Mouse (Mus musculus) myocyte (in vitro differentiated cells): ENCODE measurements at regions not wholly inside any gene's neighbourhood (a gene's known extent, or its start where the extent isn't known, plus 50 kb on each side); places are given as distances from the start of the nearest gene placed in this dataset.

Source experiments
- H3K27me3 ChIP-seq: one replicate; pipeline ENCODE4 v1.6.1; 2011; ENCODE audit not compliant: control insufficient read depth, insufficient read depth, insufficient read length
- H3K36me3 ChIP-seq: one replicate; pipeline ENCODE4 v1.6.1; 2011; ENCODE audit not compliant: control insufficient read depth, insufficient read depth
- H3K4me2 ChIP-seq: one replicate; pipeline ENCODE4 v1.6.1; 2011; ENCODE audit warnings: low read depth, control low read depth
- H3K4me3 ChIP-seq: one replicate; pipeline ENCODE4 v1.5.1; 2011; ENCODE audit warnings: mild to moderate bottlenecking, control low read depth, moderate library complexity
- H3K79me2 ChIP-seq: one replicate; pipeline ENCODE4 v1.6.1; 2011; ENCODE audit not compliant: control insufficient read depth, insufficient read depth
- H3ac ChIP-seq: one replicate; pipeline ENCODE4 v1.6.1; 2011; ENCODE audit not compliant: control insufficient read depth, insufficient read length
- CEBPB ChIP-seq: IDR thresholded peaks from 2 replicates; pipeline ENCODE4 v1.6.1; 2011; ENCODE audit warnings: mild to moderate bottlenecking, moderate library complexity; ENCODE audit not compliant: poor library complexity, insufficient read depth, severe bottlenecking
- E2F4 ChIP-seq: IDR thresholded peaks from one replicate; pipeline ENCODE4 v1.6.1; 2011; ENCODE audit warnings: mild to moderate bottlenecking, control low read depth, moderate library complexity; ENCODE audit not compliant: insufficient read depth
- MAX ChIP-seq: IDR thresholded peaks from one replicate; pipeline ENCODE4 v1.6.1; 2011; ENCODE audit warnings: low read depth, mild to moderate bottlenecking, control low read depth
- MYOD1 ChIP-seq, 3 experiments: IDR thresholded peaks; one replicate each; pipeline ENCODE4 v1.6.1; 2011; ENCODE audit warnings: control low read depth in 2 of 3, low read depth in 2 of 3, mild to moderate bottlenecking in 2 of 3, moderate library complexity in 1 of 3; ENCODE audit not compliant: insufficient read length in 2 of 3, control insufficient read depth in 1 of 3
- MYOG ChIP-seq, 3 experiments: IDR thresholded peaks; one replicate each; pipeline ENCODE4 v1.6.1; 2011; ENCODE audit warnings: control low read depth in 2 of 3, low read depth in 2 of 3, mild to moderate bottlenecking in 2 of 3; ENCODE audit not compliant: insufficient read length in 2 of 3, control insufficient read depth in 1 of 3, insufficient read depth in 1 of 3
- POLR2A ChIP-seq: IDR thresholded peaks from one replicate; pipeline ENCODE4 v1.6.1; 2011; ENCODE audit warnings: low read depth, mild to moderate bottlenecking, control low read depth, moderate library complexity; ENCODE audit not compliant: insufficient read length
- POLR2AphosphoS2 ChIP-seq: IDR thresholded peaks from one replicate; pipeline ENCODE4 v1.6.1; 2011; ENCODE audit warnings: low read depth, control low read depth; ENCODE audit not compliant: insufficient read length
- REST ChIP-seq: IDR thresholded peaks from one replicate; pipeline ENCODE4 v1.6.1; 2011; ENCODE audit warnings: mild to moderate bottlenecking, control low read depth, moderate library complexity; ENCODE audit not compliant: insufficient read depth, insufficient read length
- SRF ChIP-seq: IDR thresholded peaks from one replicate; pipeline ENCODE4 v1.6.1; 2011; ENCODE audit warnings: low read depth; ENCODE audit not compliant: control insufficient read depth, insufficient read length
- TCF12 ChIP-seq: IDR thresholded peaks from one replicate; pipeline ENCODE4 v1.6.1; 2011; ENCODE audit warnings: mild to moderate bottlenecking, control low read depth; ENCODE audit not compliant: poor library complexity, insufficient read depth, severe bottlenecking
- TCF3 ChIP-seq: IDR thresholded peaks from one replicate; pipeline ENCODE4 v1.6.1; 2011; ENCODE audit warnings: low read depth, control low read depth; ENCODE audit not compliant: insufficient read length
- USF1 ChIP-seq: IDR thresholded peaks from one replicate; pipeline ENCODE4 v1.6.1; 2011; ENCODE audit warnings: low read depth, mild to moderate bottlenecking, control low read depth, moderate library complexity

DNA sequence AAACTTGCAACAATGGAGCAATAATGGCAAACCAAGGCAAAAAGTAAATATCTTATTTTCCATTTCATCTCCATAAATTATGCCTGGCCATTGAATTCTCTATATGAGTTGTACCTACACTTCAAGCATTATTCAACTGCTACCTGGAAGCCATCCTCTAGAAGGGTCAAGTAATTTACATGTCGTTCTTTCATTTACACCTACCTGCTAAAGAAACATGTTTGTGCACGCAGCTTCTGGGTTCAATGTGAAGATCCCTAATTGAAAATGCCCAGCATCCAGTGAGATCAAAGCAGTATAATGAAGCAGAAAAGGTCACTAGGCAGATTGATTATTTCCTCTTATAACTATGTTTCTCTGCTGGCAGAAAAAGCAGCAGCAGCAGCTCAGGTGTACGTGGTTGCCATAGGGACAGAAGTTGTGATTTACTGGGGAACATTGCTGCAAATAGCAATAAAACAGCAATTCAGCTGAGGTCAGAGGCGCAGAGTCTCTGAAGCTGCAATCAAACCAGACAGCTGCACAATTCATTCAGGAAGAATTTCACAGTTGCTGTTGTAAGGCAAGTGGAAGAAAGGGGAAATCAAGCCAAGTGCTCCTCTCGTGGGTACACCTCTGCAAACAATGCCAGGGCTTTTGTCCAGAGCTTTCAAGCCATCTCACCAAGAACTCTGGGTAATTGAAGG is 386.1 kb downstream of the Gm21750 start:
- Histone ChIP-seq H3K79me2 (no peaks in the 10 kb centered on the region), H3ac (no peak overlapping the region), H3K4me3 (no peak overlapping the region), H3K4me2 (no peak overlapping the region), H3K36me3 (no peaks in the 10 kb centered on the region), H3K27me3 (no peaks in the 10 kb centered on the region)
- TF ChIP-seq POLR2A = no peak
- no peak for TF ChIP-seq USF1
- no peak for TF ChIP-seq TCF3
- TF ChIP-seq E2F4 = no peak

DNA sequence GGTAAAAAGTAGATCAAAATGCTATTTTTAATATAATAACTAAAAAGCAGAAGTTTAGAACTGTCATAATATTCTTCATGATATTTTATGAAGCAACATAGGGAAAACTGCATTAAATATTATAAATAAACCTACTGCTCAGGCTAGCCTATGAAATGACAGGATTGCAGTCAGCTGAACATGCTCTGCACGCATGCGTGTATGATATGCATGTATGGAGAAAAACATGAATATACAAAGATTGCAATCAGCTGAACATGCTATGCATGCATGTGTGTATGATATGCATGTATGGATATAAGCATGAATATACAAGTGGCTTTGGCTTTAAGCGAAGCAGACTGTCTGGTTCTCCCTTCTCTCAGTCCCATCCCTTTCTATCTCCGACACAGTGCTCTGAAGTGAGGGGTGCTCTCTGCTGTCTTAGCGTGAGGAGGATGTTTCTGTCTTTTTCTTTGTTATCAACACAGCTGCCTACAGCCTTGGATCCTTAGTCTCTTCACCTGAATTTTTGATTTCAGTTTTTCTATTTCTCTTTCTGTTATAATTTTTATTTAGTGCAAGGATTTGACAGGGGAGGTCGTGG is 386.8 kb downstream of the Gm21750 start:
- Histone ChIP-seq H3K4me3 (no peak overlapping the region), H3K4me2 (no peak overlapping the region), H3K36me3 (no peaks in the 10 kb centered on the region), H3K27me3 (no peaks in the 10 kb centered on the region), H3ac (no peak overlapping the region), H3K79me2 (no peaks in the 10 kb centered on the region)
- no peak for TF ChIP-seq SRF
- TF ChIP-seq POLR2AphosphoS2 = no peak
- TF ChIP-seq MYOG (IDR thresholded peaks at IDR 0.05; ENCODE audit: control insufficient read depth in 1 of 3, insufficient read depth in 1 of 3, insufficient read length in 2 of 3, low read depth in 2 of 3) = no peak
- TF ChIP-seq CEBPB = no peak
- TF ChIP-seq E2F4 = no peak
- no peak for TF ChIP-seq TCF3
- TF ChIP-seq MAX = no peak
- TF ChIP-seq TCF12 = no peak
- no peak for TF ChIP-seq REST
- no peak for TF ChIP-seq MYOD1 (IDR thresholded peaks at IDR 0.05; ENCODE audit: control insufficient read depth in 1 of 3, insufficient read length in 2 of 3, low read depth in 2 of 3)
- no peak for TF ChIP-seq POLR2A
- no peak for TF ChIP-seq USF1

DNA sequence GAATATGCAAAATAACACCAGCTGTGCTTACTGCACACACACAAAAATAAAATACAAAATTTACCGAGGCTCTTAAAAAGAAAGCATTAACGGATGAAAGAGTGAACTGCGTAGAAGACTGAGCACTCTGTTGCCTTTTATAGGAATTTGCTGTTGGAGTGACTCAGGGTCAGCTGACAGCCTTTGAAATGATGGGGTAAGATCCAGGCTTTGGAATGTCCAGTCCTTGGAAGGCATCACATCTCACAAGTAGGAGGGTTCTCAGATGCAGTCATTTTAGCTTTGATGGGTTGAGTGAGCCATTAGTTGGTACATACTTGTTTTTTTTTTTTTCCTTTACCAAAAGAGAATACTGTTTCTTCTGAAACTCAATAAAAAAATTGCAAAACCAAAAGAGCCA is 387.4 kb downstream of the Gm21750 start:
- H3K36me3 ChIP-seq = no peaks in the 10 kb centered on the region

GRCm38 (mm10) chr14:74066051-74066450 is 405.0 kb downstream of the Gm21750 start:
- H3K79me2 ChIP-seq = no peaks in the 10 kb centered on the region
- H3K4me2 ChIP-seq = no peak overlapping the region
- no peak overlapping the region for H3K4me3 ChIP-seq
- TF ChIP-seq MYOD1 (IDR thresholded peaks at IDR 0.05; ENCODE audit: control insufficient read depth in 1 of 3, insufficient read length in 2 of 3, low read depth in 2 of 3) (no peak), CEBPB (no peak), REST (no peak)
- H3K27me3 ChIP-seq = no peaks in the 10 kb centered on the region
- no peak overlapping the region for H3ac ChIP-seq
- H3K36me3 ChIP-seq = no peaks in the 10 kb centered on the region

More for the DNA sequence above, 387.4 kb downstream of the Gm21750 start:
- Histone ChIP-seq H3ac (no peak overlapping the region), H3K4me2 (no peak overlapping the region), H3K27me3 (no peaks in the 10 kb centered on the region), H3K4me3 (no peak overlapping the region), H3K79me2 (no peaks in the 10 kb centered on the region)
- no peak for TF ChIP-seq TCF12
- TF ChIP-seq POLR2AphosphoS2 = no peak
- no peak for TF ChIP-seq MYOD1 (IDR thresholded peaks at IDR 0.05; ENCODE audit: control insufficient read depth in 1 of 3, insufficient read length in 2 of 3, low read depth in 2 of 3)
- no peak for TF ChIP-seq USF1
- no peak for TF ChIP-seq E2F4
- TF ChIP-seq POLR2A = no peak
- TF ChIP-seq TCF3 = no peak
- no peak for TF ChIP-seq REST
- no peak for TF ChIP-seq CEBPB
- TF ChIP-seq SRF = no peak
- TF ChIP-seq MAX = no peak
- TF ChIP-seq MYOG (IDR thresholded peaks at IDR 0.05; ENCODE audit: control insufficient read depth in 1 of 3, insufficient read depth in 1 of 3, insufficient read length in 2 of 3, low read depth in 2 of 3) = no peak

DNA sequence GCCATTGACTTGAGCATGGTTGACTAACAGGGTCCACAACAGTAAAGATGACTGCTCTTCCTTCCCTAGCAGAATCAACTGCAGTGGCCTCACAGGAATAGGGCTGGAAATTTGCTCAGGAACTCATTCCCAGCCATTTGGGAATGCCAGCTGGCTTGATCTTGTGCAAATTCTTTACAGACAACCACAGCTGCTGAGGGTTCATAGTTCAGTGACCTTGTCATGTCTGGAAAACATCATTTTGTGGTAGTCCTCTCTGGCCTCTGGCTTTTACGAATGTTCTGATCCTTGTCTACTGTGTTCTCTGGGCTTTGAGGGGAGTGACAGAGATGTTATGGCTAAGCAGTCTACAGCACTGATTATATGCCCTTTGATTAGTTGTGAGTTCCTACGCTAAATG is 432.0 kb downstream of the Gm21750 start:
- no peaks in the 10 kb centered on the region for H3K79me2 ChIP-seq
- H3K4me2 ChIP-seq = no peak overlapping the region
- no peak for TF ChIP-seq MAX
- no peak for TF ChIP-seq E2F4
- TF ChIP-seq REST = no peak
- no peak for TF ChIP-seq USF1
- no peak for TF ChIP-seq CEBPB
- TF ChIP-seq POLR2A = no peak
- no peak for TF ChIP-seq TCF12
- TF ChIP-seq MYOG (IDR thresholded peaks at IDR 0.05; ENCODE audit: control insufficient read depth in 1 of 3, insufficient read depth in 1 of 3, insufficient read length in 2 of 3, low read depth in 2 of 3) = no peak
- no peak for TF ChIP-seq POLR2AphosphoS2
- no peak for TF ChIP-seq MYOD1 (IDR thresholded peaks at IDR 0.05; ENCODE audit: control insufficient read depth in 1 of 3, insufficient read length in 2 of 3, low read depth in 2 of 3)
- TF ChIP-seq SRF = no peak
- TF ChIP-seq TCF3 = no peak
- H3K36me3 ChIP-seq = no peaks in the 10 kb centered on the region
- H3ac ChIP-seq = no peak overlapping the region
- no peaks in the 10 kb centered on the region for H3K27me3 ChIP-seq
- H3K4me3 ChIP-seq = no peak overlapping the region
